Comparison of ENCODE assay signal across 8 mouse cellular contexts in the genomic region with DNA sequence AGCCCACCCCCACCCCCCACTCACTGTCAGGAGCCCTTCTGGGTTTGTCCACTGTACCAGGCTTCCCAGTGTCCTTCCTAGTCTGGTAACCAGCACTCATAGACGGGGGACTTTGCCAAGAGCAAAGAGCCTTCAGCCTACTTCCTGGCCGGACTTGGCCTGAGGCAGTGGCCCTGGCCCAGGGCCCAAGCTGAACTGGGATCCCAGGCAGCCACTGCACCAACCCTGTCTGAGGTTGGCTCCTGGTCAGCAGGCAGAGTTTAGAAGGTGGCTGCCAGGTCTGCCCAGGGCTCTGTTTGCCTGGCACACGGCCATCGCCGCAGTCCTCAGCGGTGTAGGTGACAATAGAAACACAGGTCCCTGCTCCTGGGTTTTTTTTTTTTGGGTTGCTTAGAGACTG. TPM values are rescaled to one million over a fixed set of nuclear protein-coding genes. Genes with fewer than 3 reads are reported as not detected.
DNase-seq lines count a peak whose midpoint lies in the region; ATAC-seq and TF ChIP-seq lines count a peak whose summit lies in the region.

No protein-coding gene starts in this region.

- peaks cover 56% of the 10 kb centered on the region for H3K36me3 ChIP-seq in midbrain, embryonic 10.5 days
- H3K36me3 ChIP-seq in midbrain, embryonic 11.5 days (ENCODE audit: control insufficient read depth, insufficient read depth, low read length): peaks cover 2% of the 10 kb centered on the region; the same call in 1 of the 2 replicates
- H3K36me3 ChIP-seq in lung, embryonic 14.5 days (ENCODE audit: insufficient read depth): 0 out of 2 replicates have a peak, but pooled peaks cover 7% of the 10 kb centered on the region
- no peaks in the 10 kb centered on the region for H3K36me3 ChIP-seq in stomach, embryonic 16.5 days (ENCODE audit: control insufficient read depth, insufficient read depth, low read length)

- H3K4me1 ChIP-seq in midbrain, embryonic 10.5 days: peaks cover 100% of the 10 kb centered on the region
- peaks cover 59% of the 10 kb centered on the region for H3K4me1 ChIP-seq in midbrain, embryonic 11.5 days (ENCODE audit: control insufficient read depth, insufficient read depth, low read length)
- H3K4me1 ChIP-seq in lung, embryonic 14.5 days (ENCODE audit: insufficient read depth): peaks cover 74% of the 10 kb centered on the region
- peaks cover 78% of the 10 kb centered on the region for H3K4me1 ChIP-seq in stomach, embryonic 16.5 days (ENCODE audit: control insufficient read depth, insufficient read depth, low read length)

- WGBS in midbrain, embryonic 10.5 days: 84% methylated on average over 6 of the region's 6 CpGs
- 84% methylated on average over 6 of the region's 6 CpGs for WGBS in midbrain, embryonic 11.5 days
- 50% methylated on average over 6 of the region's 6 CpGs for WGBS in lung, embryonic 14.5 days
- 58% methylated on average over 6 of the region's 6 CpGs for WGBS in stomach, embryonic 16.5 days

- no peak overlapping the region for H3K4me2 ChIP-seq in midbrain, embryonic 11.5 days
- H3K4me2 ChIP-seq in lung, embryonic 14.5 days: 0 out of 2 replicates have a peak overlapping the region, but pooled peaks have one; percentile 7
- no peak overlapping the region for H3K4me2 ChIP-seq in stomach, embryonic 16.5 days (ENCODE audit: low read depth, low read length)

- TF ChIP-seq CTCF in lung, embryonic 14.5 days (IDR thresholded peaks at IDR 0.05; ENCODE audit: low read depth): no peak

- H3K27ac ChIP-seq in midbrain, embryonic 10.5 days (replicated peaks): peak overlapping the region; percentile 76
- no peak overlapping the region; the same call in 1 of the 2 replicates for H3K27ac ChIP-seq in midbrain, embryonic 11.5 days (ENCODE audit: low read depth, low read length)
- peak overlapping the region; percentile 59; the same call in 1 of the 2 replicates for H3K27ac ChIP-seq in lung, embryonic 14.5 days (ENCODE audit: low read depth)
- peak overlapping the region; percentile 4; the same call in 1 of the 2 replicates for H3K27ac ChIP-seq in stomach, embryonic 16.5 days (ENCODE audit: low read length)

- H3K9ac ChIP-seq in midbrain, embryonic 11.5 days (ENCODE audit: low read length): no peak overlapping the region
- no peak overlapping the region for H3K9ac ChIP-seq in lung, embryonic 14.5 days
- peak overlapping the region; percentile 26; the same call in 1 of the 2 replicates for H3K9ac ChIP-seq in stomach, embryonic 16.5 days (ENCODE audit: low read length)

- DNase-seq in midbrain, embryonic 10.5 days (ENCODE audit: low spot score): no peak
- no peak for DNase-seq in midbrain, embryonic 11.5 days (ENCODE audit: low spot score, missing footprints)
- peak; percentile 89 to 90 for DNase-seq in cerebellum, postnatal 36 days
- DNase-seq in heart, adult 8-10 months (ENCODE audit: low spot score): peak; percentile 91
- DNase-seq in kidney, adult 8-10 months: peak; percentile 92 to 94
- peak; percentile 79 for DNase-seq in lung, embryonic 14.5 days

- no peak overlapping the region for H3K4me3 ChIP-seq in midbrain, embryonic 10.5 days
- no peak overlapping the region for H3K4me3 ChIP-seq in midbrain, embryonic 11.5 days (ENCODE audit: low read depth, low read length)
- no peak overlapping the region for H3K4me3 ChIP-seq in lung, embryonic 14.5 days (ENCODE audit: low read depth, low read length)
- H3K4me3 ChIP-seq in stomach, embryonic 16.5 days (replicated peaks; ENCODE audit: low read length): no peak overlapping the region

- H3K9me3 ChIP-seq in midbrain, embryonic 10.5 days (replicated peaks): no peaks in the 10 kb centered on the region
- no peaks in the 10 kb centered on the region for H3K9me3 ChIP-seq in midbrain, embryonic 11.5 days (ENCODE audit: control insufficient read depth, low read length)
- no peaks in the 10 kb centered on the region for H3K9me3 ChIP-seq in lung, embryonic 14.5 days (ENCODE audit: low read depth, low read length)
- no peaks in the 10 kb centered on the region for H3K9me3 ChIP-seq in stomach, embryonic 16.5 days (replicated peaks; ENCODE audit: control insufficient read depth, low read length)

- no peak for ATAC-seq in midbrain, embryonic 11.5 days (ENCODE audit: low FRiP score)
- peak; percentile 4; the same call in 1 of the 2 replicates for ATAC-seq in lung, embryonic 14.5 days (ENCODE audit: insufficient read depth)
- no peak for ATAC-seq in stomach, embryonic 16.5 days (ENCODE audit: insufficient read depth, low FRiP score)
- no peak for ATAC-seq in megakaryocyte progenitor cell, adult 5-6 weeks (replicated peaks; ENCODE audit: poor library complexity)

- H3K27me3 ChIP-seq in midbrain, embryonic 10.5 days (ENCODE audit: low read depth, poor library complexity, severe bottlenecking): no peaks in the 10 kb centered on the region
- no peaks in the 10 kb centered on the region for H3K27me3 ChIP-seq in midbrain, embryonic 11.5 days (ENCODE audit: control insufficient read depth, insufficient read depth, low read length)
- H3K27me3 ChIP-seq in lung, embryonic 14.5 days (ENCODE audit: insufficient read depth, low read length): no peaks in the 10 kb centered on the region
- no peaks in the 10 kb centered on the region for H3K27me3 ChIP-seq in stomach, embryonic 16.5 days (ENCODE audit: control insufficient read depth, insufficient read depth, low read length)

RNA-seq across cellular contexts. Expression of a gene that starts 22.3 kb away (rescaled TPM):
- 14.3 and 16.6 TPM in 2 replicates for polyA plus RNA-seq in midbrain, embryonic 10.5 days (2016; fragmentation: Nextera tagmentation; extraction: Ambion mirVana)
- 17.6 and 20.6 TPM in 2 replicates for polyA plus RNA-seq in midbrain, embryonic 11.5 days (2014; fragmentation: Nextera tagmentation; extraction: Ambion mirVana)
- total RNA-seq in heart, adult 8-10 months (2022): 10 to 100 TPM in 2 of 4 experiments, 1 to 10 TPM in 2; 6.2 to 12.6 (median 9.3) TPM
- 14.3 and 15.6 TPM in 2 replicates for polyA plus RNA-seq in lung, embryonic 14.5 days (2014; fragmentation: Nextera tagmentation; extraction: Ambion mirVana)
- 4.5 and 5.6 TPM in 2 replicates for polyA plus RNA-seq in stomach, embryonic 16.5 days (2015; fragmentation: Nextera tagmentation; extraction: Ambion mirVana)
- total RNA-seq in megakaryocyte progenitor cell, adult 5-6 weeks (2015): 12.1 and 17.2 TPM in 2 replicates
- total RNA-seq in megakaryocyte progenitor cell, adult 5-6 weeks (2017): 3.9 and 5.4 TPM in 2 replicates

Comparison
In these comparisons a context has a peak if more than half of its experiments do, and no peak if none do; other contexts are left out.
1. DNase-seq: peak in cerebellum, postnatal 36 days (2 of 2), heart, adult 8-10 months (single experiment), kidney, adult 8-10 months (2 of 2) and lung, embryonic 14.5 days (single experiment); none in midbrain, embryonic 10.5 days (single experiment) and midbrain, embryonic 11.5 days (single experiment).